Mouse (Mus musculus) lung, adult 2 months (tissue): ENCODE measurements around the gene Eif2s3y. TPM values are rescaled to one million over a fixed set of nuclear protein-coding genes. Genes with fewer than 3 reads are reported as not detected.

Source experiments
- DNase-seq: peaks from one replicate; pipeline ENCODE4 v3.0.0; 2022
- H3K4me1 ChIP-seq: fragments of 200-500 bp; 2 replicates; pipeline ENCODE4 v1.6.1; 2011; ENCODE audit warnings: low read length; ENCODE audit not compliant: control insufficient read depth, insufficient read depth
- H3K4me3 ChIP-seq: fragments of 200-500 bp; replicated peaks from 2 replicates; pipeline ENCODE3; 2011; ENCODE audit warnings: low read depth, mild to moderate bottlenecking, control low read depth, low read length; ENCODE audit errors: extremely low read depth
- CTCF ChIP-seq: fragments of 200-500 bp; IDR thresholded peaks from 2 replicates; pipeline ENCODE4 v1.5.1; 2011; ENCODE audit warnings: mild to moderate bottlenecking, low read length, control low read depth; ENCODE audit not compliant: insufficient read depth
- POLR2A ChIP-seq: fragments of 200-500 bp; IDR thresholded peaks from 2 replicates; pipeline ENCODE4 v1.6.1; 2011; ENCODE audit warnings: low read depth, mild to moderate bottlenecking, control low read depth, low read length, borderline replicate concordance; ENCODE audit errors: extremely low read depth
- WGBS: fragments of 180-500 bp; shearing (Covaris S2); methylation state at CpG from one replicate; pipeline ENCODE4 v1.1.7; 2018; 5-methylcytosine and 5-hydroxymethylcytosine counted together
- polyA plus RNA-seq: library from polyadenylated mRNA; depleted of rRNA; stranded (reverse); fragments of >200 nt; gene quantifications from 2 replicates; pipeline ENCODE4 v1.2.3, GENCODE M21; 2012; rRNA removed

The Eif2s3y gene
- polyA plus RNA-seq, result 5.1 and 10.1 TPM in 2 replicates

DNA sequence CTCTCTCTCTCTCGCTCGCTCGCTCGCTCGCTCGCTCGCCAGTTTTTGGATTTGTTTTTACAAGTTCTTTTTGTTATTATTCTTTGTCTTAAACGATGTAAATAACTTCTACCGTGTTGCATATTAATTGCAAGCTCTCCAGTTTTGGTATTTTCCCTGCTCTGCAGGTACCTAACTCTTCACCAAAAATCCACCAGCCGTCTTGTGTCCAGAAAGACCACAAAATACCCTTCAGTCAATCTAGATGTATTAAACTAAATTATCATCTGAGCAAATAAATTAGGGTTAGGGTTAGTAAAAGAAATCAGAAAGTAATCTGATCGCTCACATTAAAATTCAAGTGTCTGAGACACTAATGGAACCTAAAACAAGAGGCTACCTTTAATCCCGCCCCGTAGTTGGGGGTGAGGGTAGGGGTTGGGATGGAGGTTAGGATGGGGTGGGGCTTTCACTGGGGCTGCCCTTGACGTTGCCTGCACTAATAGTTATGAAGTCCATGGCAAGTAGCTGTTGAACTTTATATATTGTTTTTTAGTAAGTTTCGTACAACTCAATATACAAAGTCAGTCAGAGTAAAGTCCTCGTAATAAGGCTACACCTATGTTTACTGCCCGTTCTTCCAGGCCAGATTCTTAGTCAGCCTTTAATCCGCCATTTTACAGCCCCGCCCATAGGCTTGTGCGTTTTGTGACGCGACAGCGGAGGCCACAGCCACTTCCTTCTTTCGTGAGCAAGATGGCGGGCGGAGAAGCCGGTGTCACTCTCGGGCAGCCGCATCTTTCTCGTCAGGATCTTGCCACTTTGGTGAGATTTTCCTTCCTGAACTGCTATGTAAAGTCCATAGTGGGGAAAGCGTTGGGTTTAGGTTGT, at the start of gene Eif2s3y:
Gene Eif2s3y (plus strand): TSS at position 662 of the 870 bp plus-strand sequence.
- Histone ChIP-seq H3K4me3 (peak within 1 kb of the TSS; percentile 71), H3K4me1 (no peaks in the 10 kb centered on the region)
- WGBS, result no CpG with 5 or more reads among the region's 31 CpGs
- peak; percentile 65 for DNase-seq
- no peak for TF ChIP-seq CTCF
- TF ChIP-seq POLR2A, result no peak

Other genes with a start within 250 kb of the Eif2s3y start
- gene Zfy1, start 213.1 kb upstream of the Eif2s3y start, polyA plus RNA-seq, result not detected in 2 replicates
- not detected in 2 replicates for gene Uba1y, start 191.9 kb upstream of the Eif2s3y start, polyA plus RNA-seq
- gene Kdm5d, start 112.8 kb upstream of the Eif2s3y start, polyA plus RNA-seq, result 4.9 and 6.7 TPM in 2 replicates
- 1.9 and 4.2 TPM in 2 replicates for gene Uty, start 235.2 kb downstream of the Eif2s3y start, polyA plus RNA-seq